Mouse (Mus musculus) midbrain, postnatal 0 days (tissue): ENCODE measurements around the gene Mcm2. TPM values are rescaled to one million over a fixed set of nuclear protein-coding genes. Genes with fewer than 3 reads are reported as not detected.

ENCODE experiments used
- ATAC-seq: fragments of 200-750 bp; cut with Nextera tagmentation; 2 replicates; pipeline ENCODE4 v1.8.0; 2017; ENCODE audit warnings: moderate number of reproducible peaks, mild to moderate bottlenecking, moderate TSS enrichment, moderate library complexity; ENCODE audit not compliant: low FRiP score
- DNase-seq: peaks from one replicate; pipeline ENCODE4 v3.0.0-alpha.2; 2015; ENCODE audit warnings: low spot score
- H3K27ac ChIP-seq: fragments of 300-500 bp; sonication (generic); 2 replicates; pipeline ENCODE4 v1.5.1; 2014; ENCODE audit warnings: low read depth, mild to moderate bottlenecking, low read length, mixed read lengths
- H3K27me3 ChIP-seq: fragments of 300-500 bp; sonication (generic); 2 replicates; pipeline ENCODE4 v1.6.1; 2014; ENCODE audit warnings: low read length, control low read depth, mixed read lengths; ENCODE audit not compliant: insufficient read depth
- H3K36me3 ChIP-seq: fragments of 300-500 bp; sonication (generic); 2 replicates; pipeline ENCODE4 v1.6.1; 2014; ENCODE audit warnings: low read length, control low read depth, mixed read lengths; ENCODE audit not compliant: insufficient read depth
- H3K4me1 ChIP-seq: fragments of 300-500 bp; sonication (generic); 2 replicates; pipeline ENCODE4 v1.6.1; 2014; ENCODE audit warnings: mild to moderate bottlenecking, control low read depth, antibody characterized with exemption, low read length, mixed read lengths; ENCODE audit not compliant: insufficient read depth
- H3K4me2 ChIP-seq: fragments of 300-500 bp; sonication (generic); 2 replicates; pipeline ENCODE4 v1.6.1; 2014; ENCODE audit warnings: low read depth, mild to moderate bottlenecking, low read length, mixed read lengths; ENCODE audit not compliant: poor library complexity, severe bottlenecking
- H3K4me3 ChIP-seq: fragments of 300-500 bp; sonication (generic); 2 replicates; pipeline ENCODE4 v1.5.1; 2014; ENCODE audit warnings: low read depth, mild to moderate bottlenecking, low read length, moderate library complexity
- H3K9ac ChIP-seq: fragments of 300-500 bp; sonication (generic); replicated peaks from 2 replicates; pipeline ENCODE4 v1.6.1; 2014; ENCODE audit warnings: mild to moderate bottlenecking, low read length, moderate library complexity, mixed read lengths; ENCODE audit not compliant: poor library complexity, severe bottlenecking
- H3K9me3 ChIP-seq: fragments of 300-500 bp; sonication (generic); 2 replicates; pipeline ENCODE4 v1.6.1; 2016; ENCODE audit warnings: low read length, control low read depth
- CTCF ChIP-seq: IDR thresholded peaks from 2 replicates; pipeline ENCODE4 v1.5.1; 2016; ENCODE audit warnings: antibody characterized with exemption, mild to moderate bottlenecking
- WGBS: fragments of 180-500 bp; shearing (Covaris S2); extraction: QIAGEN DNeasy Blood & Tissue Kit; methylation state at CpG from one replicate; pipeline ENCODE4 v1.1.7; 2014; 5-methylcytosine and 5-hydroxymethylcytosine counted together
- polyA plus RNA-seq: library from polyadenylated mRNA; unstranded; fragments of >200 nt; fragmentation: Nextera tagmentation; extraction: Ambion mirVana; gene quantifications from 2 replicates; pipeline ENCODE4 v1.2.1, GENCODE M21; 2015
- total RNA-seq: library from RNA; depleted of rRNA; stranded (reverse); fragments of >200 nt; gene quantifications from 2 replicates; pipeline ENCODE4 v1.2.3, GENCODE M21; 2014

Mcm2 gene
- total and polyA plus RNA-seq, 2 experiments from 2014 or later, result 7.6 to 16.2 TPM

DNA sequence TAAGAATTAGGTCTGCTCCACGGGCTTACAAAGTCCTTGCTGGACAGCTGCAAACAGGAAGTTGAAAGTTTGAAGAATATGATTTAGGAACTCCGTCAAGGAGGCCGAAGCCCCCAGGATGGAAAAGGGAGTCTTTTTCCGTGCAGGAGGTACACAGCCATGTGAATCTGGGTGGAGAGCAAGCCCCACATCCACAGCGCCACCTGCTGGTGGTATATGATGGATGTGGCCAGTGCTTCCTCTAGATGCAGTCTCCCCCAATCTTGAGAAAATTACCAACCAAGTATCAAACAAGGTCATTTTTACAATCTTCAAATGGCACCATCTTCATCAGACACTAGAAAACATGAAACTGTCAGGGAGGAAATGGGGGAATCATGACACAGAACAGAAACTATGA lies 5.0 kb downstream of the Mcm2 start:
- ATAC-seq, result no peak

DNA sequence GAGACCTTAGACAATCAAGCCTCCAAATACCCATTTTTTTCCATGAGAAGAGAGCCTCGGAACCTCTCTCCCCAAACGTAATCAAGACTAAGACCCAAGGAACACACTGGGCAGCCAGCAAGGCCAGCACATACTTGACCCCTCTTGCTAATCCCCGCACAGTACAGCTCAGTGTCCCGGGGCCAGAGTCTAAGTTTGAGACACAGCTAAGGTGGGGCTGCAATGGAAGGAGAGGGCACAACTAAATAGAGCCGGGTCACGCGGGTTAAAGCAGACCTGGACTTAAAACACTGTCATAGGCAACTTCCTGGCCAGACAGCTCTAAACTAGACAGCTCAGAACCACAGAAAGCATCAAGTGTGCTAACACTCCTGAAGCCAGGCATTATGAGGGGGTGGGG lies 7.7 kb downstream of the Mcm2 start:
- ATAC-seq, result no peak
- 85% methylated on average over 7 of the region's 7 CpGs for WGBS
- H3K27ac ChIP-seq, result no peak overlapping the region

More for the DNA sequence above, 5.0 kb downstream of the Mcm2 start:
- H3K9ac ChIP-seq, result no peak overlapping the region
- H3K27ac ChIP-seq, result no peak overlapping the region
- no peaks in the 10 kb centered on the region for H3K4me1 ChIP-seq
- WGBS, result 54% methylated on average over 5 of the region's 5 CpGs
- no peaks in the 10 kb centered on the region for H3K27me3 ChIP-seq
- H3K36me3 ChIP-seq, result peaks cover 10% of the 10 kb centered on the region
- H3K4me2 ChIP-seq, result no peak overlapping the region
- no peak overlapping the region for H3K4me3 ChIP-seq
- peak; percentile 70 for DNase-seq
- TF ChIP-seq CTCF, result peak; percentile 89
- H3K9me3 ChIP-seq, result no peaks in the 10 kb centered on the region

DNA sequence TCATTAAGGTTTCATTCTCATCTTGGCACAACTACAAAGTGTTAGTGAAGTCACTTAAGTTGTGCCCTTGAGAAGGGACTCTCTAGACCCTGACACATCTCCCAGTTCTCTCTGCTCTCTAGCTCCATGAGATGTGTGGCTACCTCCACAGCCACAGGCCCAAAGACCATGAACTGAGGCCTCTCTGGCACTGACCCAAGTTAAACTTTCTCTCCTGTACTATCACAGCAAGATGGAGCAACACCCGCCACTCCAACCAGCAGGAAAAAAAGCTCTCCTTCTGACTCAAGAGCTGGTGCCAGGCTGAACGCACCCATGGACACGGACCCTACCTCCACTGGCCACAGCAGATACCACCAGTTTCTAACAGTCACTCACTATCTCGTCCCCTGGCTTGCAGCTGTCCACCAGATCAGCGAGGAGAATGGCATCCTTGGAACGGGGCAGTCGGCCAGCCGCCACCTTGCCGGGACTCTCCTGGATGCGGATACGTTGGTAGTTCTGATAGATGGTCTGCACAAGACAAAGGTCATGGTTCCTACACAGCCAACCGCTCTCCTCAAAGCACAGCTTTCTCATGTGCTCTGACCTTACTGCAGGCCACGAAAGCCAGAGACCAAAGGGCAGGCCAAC lies 9.1 kb downstream of the Mcm2 start:
- Histone ChIP-seq H3K27me3 (no peaks in the 10 kb centered on the region), H3K4me3 (no peak overlapping the region), H3K27ac (no peak overlapping the region), H3K4me2 (no peak overlapping the region), H3K36me3 (peaks cover 18% of the 10 kb centered on the region), H3K4me1 (no peaks in the 10 kb centered on the region), H3K9me3 (no peaks in the 10 kb centered on the region), H3K9ac (no peak overlapping the region)
- DNase-seq (no peak), ATAC-seq (no peak)
- WGBS, result 95% methylated on average over 13 of the region's 13 CpGs
- TF ChIP-seq CTCF, result no peak

More for the DNA sequence above, 7.7 kb downstream of the Mcm2 start:
- H3K9me3 ChIP-seq, result no peaks in the 10 kb centered on the region
- H3K27me3 ChIP-seq, result no peaks in the 10 kb centered on the region
- no peak overlapping the region for H3K9ac ChIP-seq
- no peaks in the 10 kb centered on the region for H3K4me1 ChIP-seq
- TF ChIP-seq CTCF, result no peak
- no peak overlapping the region for H3K4me2 ChIP-seq
- no peak for DNase-seq
- peaks cover 16% of the 10 kb centered on the region for H3K36me3 ChIP-seq
- H3K4me3 ChIP-seq, result no peak overlapping the region

DNA sequence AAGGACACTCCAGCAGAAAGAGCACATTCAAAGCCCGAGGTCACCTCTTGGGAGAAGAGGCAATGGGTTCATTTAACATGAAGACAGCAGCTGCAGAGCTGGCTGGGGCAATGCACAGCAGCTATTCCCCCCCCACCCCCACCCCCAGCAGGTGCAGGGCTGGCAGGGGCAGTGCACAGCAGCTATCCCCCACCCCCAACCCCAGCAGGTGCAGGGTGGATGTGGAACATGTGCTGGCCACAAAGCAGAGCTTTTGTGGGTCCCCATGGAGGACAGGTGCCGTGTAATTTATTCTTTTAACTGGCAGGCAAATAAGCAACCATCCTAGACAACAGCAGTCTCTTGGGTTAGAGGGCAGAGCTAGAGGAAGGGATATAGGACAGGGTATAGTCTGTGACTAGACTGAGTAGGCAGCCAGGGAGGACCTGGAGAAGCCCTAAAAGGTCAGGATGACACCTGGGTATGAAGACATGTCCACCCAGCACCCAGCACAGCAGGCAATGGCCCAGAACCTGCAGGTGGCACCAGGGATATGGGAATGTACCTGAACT lies 12.1 kb downstream of the Mcm2 start:
- Histone ChIP-seq H3K9me3 (no peaks in the 10 kb centered on the region), H3K36me3 (peaks cover 16% of the 10 kb centered on the region; the same call in 1 of the 2 replicates), H3K9ac (no peak overlapping the region), H3K27ac (no peak overlapping the region), H3K4me2 (no peak overlapping the region), H3K27me3 (no peaks in the 10 kb centered on the region), H3K4me1 (no peaks in the 10 kb centered on the region), H3K4me3 (no peak overlapping the region)
- TF ChIP-seq CTCF, result no peak
- WGBS, result 43% methylated on average over 2 of the region's 2 CpGs
- DNase-seq, result peak; percentile 21
- peak; percentile 45; the same call in 1 of the 2 replicates for ATAC-seq

DNA sequence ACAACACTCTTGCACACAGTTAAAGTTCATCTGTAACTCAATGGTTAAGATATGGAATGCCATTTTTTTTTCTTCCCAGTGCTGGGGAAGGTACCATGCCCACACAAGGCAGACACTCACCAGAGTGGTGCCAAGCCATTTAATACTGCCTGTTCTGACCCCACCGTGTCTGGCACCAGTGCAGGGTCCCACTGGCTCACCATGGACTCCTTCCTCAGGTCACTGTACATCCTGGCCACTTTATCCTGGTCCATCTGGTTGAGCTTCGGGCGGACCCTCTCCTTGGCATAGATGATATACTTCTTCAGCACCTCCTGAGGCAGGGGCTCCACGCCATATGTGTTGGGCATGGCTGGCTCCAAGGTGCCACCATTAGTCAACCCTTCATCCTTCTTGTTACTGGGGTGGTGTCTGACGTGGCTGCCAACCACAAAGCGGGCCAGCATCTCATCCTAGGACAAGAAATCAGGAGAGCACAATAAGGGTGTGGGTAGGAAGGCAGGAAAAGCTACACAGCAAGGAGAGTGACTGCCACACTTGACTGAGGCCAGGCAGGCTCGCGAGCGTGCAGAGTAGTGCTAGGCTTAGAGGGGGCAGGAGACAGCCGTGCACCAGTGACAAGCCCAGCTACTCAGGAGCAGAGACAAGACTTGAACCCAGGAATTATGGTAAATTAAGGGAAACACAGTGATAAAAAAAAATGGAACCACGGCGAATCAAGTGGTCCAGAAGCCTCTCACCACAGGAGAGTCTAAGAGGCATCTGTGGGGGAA lies 12.8 kb downstream of the Mcm2 start:
- no peak for DNase-seq
- Histone ChIP-seq H3K27ac (no peak overlapping the region), H3K36me3 (peaks cover 15% of the 10 kb centered on the region; the same call in 1 of the 2 replicates), H3K27me3 (no peaks in the 10 kb centered on the region), H3K4me2 (no peak overlapping the region), H3K4me1 (no peaks in the 10 kb centered on the region), H3K9me3 (no peaks in the 10 kb centered on the region), H3K9ac (no peak overlapping the region), H3K4me3 (no peak overlapping the region)
- TF ChIP-seq CTCF, result no peak
- no peak for ATAC-seq
- WGBS, result 85% methylated on average over 12 of the region's 12 CpGs

DNA sequence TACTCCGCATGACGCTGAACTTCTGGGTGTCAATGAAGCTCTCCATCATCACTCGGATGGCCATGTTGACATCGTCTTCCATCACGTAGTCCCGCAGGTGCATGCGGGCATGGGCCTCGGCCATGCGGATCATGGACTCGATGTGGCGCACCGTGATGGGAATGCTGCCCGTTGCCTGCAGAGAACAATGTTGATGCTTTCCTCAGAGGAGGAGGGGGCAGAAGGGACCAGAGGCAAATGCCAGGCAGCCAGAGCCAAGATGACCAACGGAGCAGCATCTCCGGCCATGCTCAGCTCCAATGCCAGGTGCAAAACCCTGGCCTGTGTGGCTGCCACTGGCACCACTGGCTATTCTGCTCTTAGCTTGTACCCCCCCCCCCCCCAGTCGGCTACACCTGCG lies 13.9 kb downstream of the Mcm2 start:
- no peak for ATAC-seq
- TF ChIP-seq CTCF, result no peak
- Histone ChIP-seq H3K27me3 (no peaks in the 10 kb centered on the region), H3K9me3 (no peaks in the 10 kb centered on the region), H3K27ac (no peak overlapping the region), H3K4me3 (no peak overlapping the region), H3K36me3 (peaks cover 13% of the 10 kb centered on the region; the same call in 1 of the 2 replicates), H3K4me2 (no peak overlapping the region), H3K9ac (no peak overlapping the region), H3K4me1 (no peaks in the 10 kb centered on the region)
- 96% methylated on average over 17 of the region's 17 CpGs for WGBS
- DNase-seq, result no peak
